ENCODE assay signal across 24 mouse cellular contexts in genomic region chr7:101985081-101985480, GRCm38 (mm10).
"Had no signal": no experiment of that assay in that cellular context is flagged by ENCODE, and none has a peak within 500 bp of the region (broad histone marks: within the 10 kb centered on the region; RNA-seq: fewer than 3 reads in every experiment).

No protein-coding gene starts in this region.

- ATAC-seq: hindbrain, embryonic 16.5 days; inflammation-experienced regulatory T-cells, adult 6 months; intestine, embryonic 15.5 days; intestine, postnatal 0 days had no signal

- H3K4me1 ChIP-seq: heart, embryonic 10.5 days; heart, embryonic 12.5 days; hindbrain, embryonic 10.5 days; hindbrain, embryonic 12.5 days; intestine, embryonic 15.5 days; limb, embryonic 13.5 days; limb, embryonic 15.5 days had no signal

- H3K27me3 ChIP-seq: heart, embryonic 12.5 days; hindbrain, embryonic 12.5 days; intestine, embryonic 15.5 days; limb, embryonic 13.5 days; limb, embryonic 15.5 days; liver, embryonic 13.5 days; liver, embryonic 15.5 days had no signal

- H3K4me3 ChIP-seq: gastrocnemius, adult 2 months; heart, embryonic 10.5 days; heart, embryonic 12.5 days; hindbrain, embryonic 10.5 days; hindbrain, embryonic 12.5 days; intestine, embryonic 15.5 days; limb, embryonic 13.5 days; limb, embryonic 15.5 days; liver, embryonic 13.5 days; liver, embryonic 15.5 days had no signal

- H3K4me2 ChIP-seq: heart, embryonic 12.5 days; hindbrain, embryonic 12.5 days; hindbrain, embryonic 14.5 days; intestine, embryonic 15.5 days; limb, embryonic 13.5 days; limb, embryonic 15.5 days; liver, embryonic 11.5 days; liver, embryonic 13.5 days; liver, embryonic 15.5 days had no signal

- H3K9me3 ChIP-seq: heart, embryonic 10.5 days; heart, embryonic 12.5 days; hindbrain, embryonic 10.5 days; hindbrain, embryonic 12.5 days; intestine, embryonic 15.5 days; limb, embryonic 13.5 days; limb, embryonic 15.5 days; liver, embryonic 13.5 days; liver, embryonic 15.5 days had no signal

- H3K27ac ChIP-seq: gastrocnemius, adult 2 months; heart, embryonic 10.5 days; hindbrain, embryonic 10.5 days; hindbrain, embryonic 12.5 days; hindbrain, embryonic 14.5 days; intestine, embryonic 15.5 days; limb, embryonic 13.5 days; limb, embryonic 15.5 days; liver, embryonic 13.5 days; liver, embryonic 15.5 days had no signal

- H3K9ac ChIP-seq: heart, embryonic 12.5 days; hindbrain, embryonic 12.5 days; hindbrain, embryonic 14.5 days; intestine, embryonic 15.5 days; limb, embryonic 13.5 days; limb, embryonic 15.5 days; liver, embryonic 13.5 days; liver, embryonic 15.5 days had no signal

- DNase-seq: gastrocnemius, adult 2 months; gastrocnemius, postnatal 10 days; gastrocnemius, postnatal 25 days; heart, adult 18-20 months; heart, postnatal 10 days; heart, postnatal 4 days; layer of hippocampus, adult 9-11 months; layer of hippocampus, postnatal 36 days; left cerebral cortex, postnatal 4 days; liver, embryonic 13.5 days; lung, adult 18-20 months had no signal
